Mouse (Mus musculus) bone marrow, adult 2 months (tissue): ENCODE data around the gene Abr. TPM values are rescaled to one million over a fixed set of nuclear protein-coding genes. Genes with fewer than 3 reads are reported as not detected.

ENCODE experiments used
- H3K27ac ChIP-seq: fragments of 200-500 bp; 2 replicates; pipeline ENCODE4 v1.5.1; 2012; ENCODE audit warnings: low read depth, mild to moderate bottlenecking, control low read depth, inconsistent platforms, low read length; ENCODE audit not compliant: control insufficient read depth, poor library complexity, insufficient read depth
- H3K4me1 ChIP-seq: fragments of 200-500 bp; 2 replicates; pipeline ENCODE4 v1.6.1; 2011; ENCODE audit warnings: low read length; ENCODE audit not compliant: control insufficient read depth, insufficient read depth
- H3K4me3 ChIP-seq: fragments of 200-500 bp; replicated peaks from 2 replicates; pipeline ENCODE3; 2011; ENCODE audit warnings: mild to moderate bottlenecking, low read depth, low read length, control low read depth; ENCODE audit not compliant: control insufficient read depth
- CTCF ChIP-seq: fragments of 200-500 bp; IDR thresholded peaks from 2 replicates; pipeline ENCODE4 v1.5.1; 2011; ENCODE audit warnings: low read length, control low read depth; ENCODE audit not compliant: control insufficient read depth, insufficient read depth
- POLR2A ChIP-seq: fragments of 200-500 bp; IDR thresholded peaks from 2 replicates; pipeline ENCODE4 v1.6.1; 2011; ENCODE audit warnings: low read depth, mild to moderate bottlenecking, control low read depth, low read length, borderline replicate concordance; ENCODE audit not compliant: control insufficient read depth
- WGBS: fragments of 180-500 bp; shearing (Covaris S2); methylation state at CpG from one replicate; pipeline ENCODE4 v1.1.7; 2018; 5-methylcytosine and 5-hydroxymethylcytosine counted together
- polyA plus RNA-seq: library from polyadenylated mRNA; stranded (reverse); fragments of >200 nt; gene quantifications from 2 replicates; pipeline ENCODE4 v1.2.4, GENCODE M21; 2011; ENCODE audit warnings: low replicate concordance; ENCODE audit not compliant: missing spikeins, insufficient read depth, insufficient read length

Gene Abr
- 19.4 and 43.0 TPM in 2 replicates for polyA plus RNA-seq

DNA sequence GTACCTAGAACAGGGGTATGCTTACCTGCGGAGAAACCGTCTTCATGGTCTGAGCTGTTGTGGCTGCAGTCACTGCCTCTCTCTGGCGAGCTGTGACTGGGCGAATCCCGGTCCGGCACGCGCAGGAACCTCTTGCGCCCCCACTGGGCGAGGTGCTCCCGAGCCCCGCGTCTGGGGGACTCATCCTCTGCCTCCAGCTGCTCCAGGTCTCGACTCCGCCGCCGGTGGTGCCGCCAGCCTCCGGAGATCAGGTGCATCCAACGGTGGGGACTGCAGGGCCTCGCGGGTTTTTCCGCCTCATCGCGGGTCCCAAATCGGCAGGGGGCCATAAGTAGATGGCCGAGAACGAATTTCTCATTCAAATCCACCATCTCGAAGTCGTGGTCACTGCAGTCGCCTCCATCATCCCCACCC is at the start of gene Abr:
Gene Abr (minus strand): TSS at position 163 of the 414 bp plus-strand sequence.
- 0 out of 2 replicates have a peak within 1 kb of the TSS, but pooled peaks have one; percentile 8 for H3K27ac ChIP-seq
- WGBS: under 1% methylated on average over 31 of the region's 31 CpGs
- no peak for TF ChIP-seq POLR2A
- H3K4me3 ChIP-seq: peak within 1 kb of the TSS; percentile 57
- H3K4me1 ChIP-seq: no peaks in the 10 kb centered on the region

- H3K27ac ChIP-seq: no peak overlapping the region
- WGBS: 22% methylated on average over 4 of the region's 4 CpGs
- no peaks in the 10 kb centered on the region for H3K4me1 ChIP-seq
- no peak for TF ChIP-seq CTCF
- TF ChIP-seq POLR2A: no peak
- H3K4me3 ChIP-seq: no peak overlapping the region
Observed at GRCm38 (mm10) chr11:76667807-76668206, 45.7 kb upstream of the Abr start.

DNA sequence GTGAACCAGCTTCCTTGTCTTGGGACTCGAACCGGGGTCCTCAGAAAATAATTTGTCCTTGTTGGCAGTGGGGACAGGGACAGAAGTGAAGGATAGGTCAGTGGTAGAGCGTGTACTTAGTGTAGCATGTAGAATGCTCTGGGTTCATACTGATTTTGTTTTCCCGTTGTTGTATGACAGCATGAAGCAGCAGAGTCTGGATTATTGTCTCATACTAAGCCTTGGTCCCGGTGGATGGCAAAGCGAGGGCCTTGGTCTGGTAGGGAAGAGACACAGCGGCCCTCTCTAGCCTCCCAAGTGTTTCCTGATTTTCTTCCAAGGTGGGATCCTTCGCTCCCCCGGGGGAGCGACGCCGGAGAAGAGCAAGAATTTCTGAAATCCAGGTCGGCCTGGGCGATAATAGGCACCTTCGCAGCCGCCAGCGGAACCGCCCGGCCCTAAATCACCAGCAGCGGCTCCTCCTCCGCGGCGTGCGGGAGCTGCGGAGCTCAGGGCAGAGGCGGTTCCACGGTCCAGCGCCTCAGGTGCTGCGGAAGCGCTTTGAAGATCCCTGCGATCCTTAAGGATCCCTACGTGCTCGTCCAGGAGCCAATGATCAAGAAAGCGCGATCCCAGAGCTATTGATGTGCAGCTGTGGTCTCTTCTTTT is 44.0 kb upstream of the Abr start:
- TF ChIP-seq CTCF: no peak
- no peak for TF ChIP-seq POLR2A
- Histone ChIP-seq H3K4me3 (no peak overlapping the region), H3K27ac (no peak overlapping the region; the same call in 1 of the 2 replicates), H3K4me1 (no peaks in the 10 kb centered on the region)
- 12% methylated on average over 35 of the region's 35 CpGs for WGBS

DNA sequence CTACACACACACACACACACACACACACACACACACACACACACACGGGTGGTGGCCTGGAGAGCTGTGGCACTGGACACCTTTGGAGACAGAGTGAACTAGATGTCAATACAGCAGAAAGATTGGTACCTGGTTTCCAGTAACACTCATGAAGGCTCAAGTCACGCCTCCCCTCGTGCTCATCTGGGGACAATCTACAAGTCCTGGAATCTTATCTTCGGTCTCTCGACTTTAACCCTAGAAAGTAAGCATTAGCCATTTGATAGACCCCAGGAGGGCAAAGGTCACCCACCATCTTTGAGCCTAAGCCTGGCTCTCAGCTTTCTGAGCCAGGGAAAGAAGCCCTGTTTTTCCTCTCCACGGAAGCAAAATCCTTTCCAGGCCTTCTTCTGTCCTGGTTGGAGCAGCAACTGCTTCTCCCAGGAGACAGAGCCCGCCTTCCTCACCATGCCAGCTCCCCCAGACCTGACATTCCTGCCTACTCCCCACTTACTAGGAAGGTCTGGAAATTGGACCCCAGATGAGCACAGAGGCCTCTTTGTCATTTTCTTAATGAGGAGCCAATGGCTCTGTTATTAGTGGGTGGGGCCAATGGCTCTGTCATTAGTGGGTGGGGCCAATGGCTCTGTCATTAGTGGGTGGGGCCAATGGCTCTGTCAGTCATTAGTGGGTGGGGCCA is 39.8 kb upstream of the Abr start:
- Histone ChIP-seq H3K4me1 (no peaks in the 10 kb centered on the region), H3K4me3 (no peak overlapping the region), H3K27ac (no peak overlapping the region)
- TF ChIP-seq POLR2A: no peak
- no peak for TF ChIP-seq CTCF
- 78% methylated on average over 7 of the region's 7 CpGs for WGBS

GRCm38 (mm10) chr11:76659138-76659930 is 37.2 kb upstream of the Abr start:
- H3K27ac ChIP-seq: no peak overlapping the region
- WGBS: 68% methylated on average over 14 of the region's 14 CpGs
- TF ChIP-seq CTCF: no peak
- no peak for TF ChIP-seq POLR2A

DNA sequence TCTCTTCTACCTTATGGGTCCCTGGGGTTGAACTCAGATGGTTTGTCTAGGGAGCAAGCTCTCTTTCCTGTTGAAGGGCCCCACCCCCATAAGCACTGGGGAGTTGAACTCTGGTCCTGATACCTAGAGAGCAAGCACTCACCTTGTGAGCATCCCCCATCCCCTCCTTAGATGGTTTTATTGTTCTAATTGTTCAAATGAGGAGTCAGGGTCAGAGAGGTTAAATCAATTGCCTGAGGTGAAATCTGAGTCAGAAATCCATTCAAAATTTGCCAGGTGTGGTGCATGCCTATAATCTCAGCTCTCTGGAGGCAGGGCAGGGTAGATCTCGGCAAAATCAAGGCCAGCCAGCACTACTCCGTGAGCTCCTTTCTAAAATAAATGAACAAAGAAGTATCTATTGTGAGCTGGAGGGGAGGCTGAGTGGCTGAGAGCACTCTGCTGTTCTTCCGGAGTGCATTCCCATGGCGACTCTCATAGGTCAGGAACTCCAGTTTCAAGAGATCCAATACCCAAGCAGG is 35.4 kb upstream of the Abr start:
- Histone ChIP-seq H3K4me3 (no peak overlapping the region), H3K4me1 (no peaks in the 10 kb centered on the region; the same call in 1 of the 2 replicates), H3K27ac (no peak overlapping the region)
- no peak for TF ChIP-seq CTCF
- no peak for TF ChIP-seq POLR2A
- 93% methylated on average over 4 of the region's 4 CpGs for WGBS

More at GRCm38 (mm10) chr11:76659138-76659930, 37.2 kb upstream of the Abr start:
- Histone ChIP-seq H3K4me3 (no peak overlapping the region), H3K4me1 (no peaks in the 10 kb centered on the region; the same call in 1 of the 2 replicates)

DNA sequence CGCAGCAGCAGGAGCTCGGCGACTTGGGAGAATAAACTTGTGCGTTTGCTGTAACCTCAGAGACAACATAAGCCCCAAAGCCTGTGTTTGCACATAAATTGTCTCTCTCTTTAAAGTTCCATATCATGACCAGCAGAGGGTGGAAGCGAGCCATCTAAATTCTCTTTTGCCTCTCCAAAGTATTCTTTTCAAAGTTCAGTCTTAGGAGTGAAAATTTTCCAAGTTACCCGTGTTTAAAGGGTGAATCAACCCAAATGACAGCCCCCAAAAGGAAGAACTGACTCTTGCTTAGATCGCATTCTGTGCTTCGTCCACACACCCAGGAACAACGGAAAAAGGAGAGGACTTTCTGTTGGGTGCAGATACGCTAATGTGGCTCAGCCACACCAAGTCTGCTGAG is 33.0 kb upstream of the Abr start:
- TF ChIP-seq CTCF (no peak), POLR2A (no peak)
- WGBS: 11% methylated on average over 10 of the region's 10 CpGs
- no peak overlapping the region for H3K4me3 ChIP-seq
- H3K4me1 ChIP-seq: no peaks in the 10 kb centered on the region; the same call in 1 of the 2 replicates
- no peak overlapping the region for H3K27ac ChIP-seq
